Mouse (Mus musculus) C2C12 (cell line): ENCODE data around the gene Dab2.

Source experiments
- CEBPB ChIP-seq: IDR thresholded peaks from one replicate; pipeline ENCODE4 v1.6.1; 2011; ENCODE audit warnings: low read depth, mild to moderate bottlenecking, control low read depth, moderate library complexity
- CTCF ChIP-seq: IDR thresholded peaks from one replicate; pipeline ENCODE4 v1.5.1; 2011; ENCODE audit not compliant: control insufficient read depth, insufficient read depth, insufficient read length
- MAX ChIP-seq: IDR thresholded peaks from one replicate; pipeline ENCODE4 v1.6.1; 2011; ENCODE audit warnings: mild to moderate bottlenecking, control low read depth
- MYOD1 ChIP-seq: IDR thresholded peaks from one replicate; pipeline ENCODE4 v1.6.1; 2011; ENCODE audit warnings: low read depth; ENCODE audit not compliant: control insufficient read depth, insufficient read length
- MYOG ChIP-seq: IDR thresholded peaks from one replicate; pipeline ENCODE4 v1.6.1; 2011; ENCODE audit not compliant: control insufficient read depth, insufficient read length; ENCODE audit errors: extremely low read depth
- USF1 ChIP-seq: IDR thresholded peaks from one replicate; pipeline ENCODE4 v1.6.1; 2011; ENCODE audit warnings: low read depth, mild to moderate bottlenecking, control low read depth, moderate library complexity

DNA sequence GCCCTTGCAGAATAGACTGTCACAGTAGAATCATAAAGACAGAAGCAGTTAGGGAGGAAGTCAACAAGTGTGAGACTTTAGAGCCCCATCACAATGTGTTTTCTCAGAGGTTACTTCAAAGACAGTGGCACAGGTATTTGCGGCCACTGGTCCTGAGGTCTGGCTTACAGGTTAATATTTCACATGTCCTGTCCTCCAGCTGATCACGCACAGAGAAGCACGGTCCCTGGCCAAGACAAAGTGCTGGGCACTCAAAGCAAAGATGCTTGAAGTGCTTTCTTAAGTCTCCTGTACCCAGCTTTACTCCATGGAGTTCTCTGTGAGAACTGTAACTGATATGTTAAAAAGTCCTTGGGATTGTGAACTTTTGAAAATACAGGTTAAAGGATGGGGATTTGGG is 110.6 kb downstream of the Dab2 start:
- TF ChIP-seq CEBPB: no peak
- no peak for TF ChIP-seq USF1
- TF ChIP-seq CTCF: no peak
- no peak for TF ChIP-seq MYOD1
- no peak for TF ChIP-seq MAX
- TF ChIP-seq MYOG: no peak
